Mouse (Mus musculus) thymus, adult 2 months (tissue): ENCODE data around the gene Iscu.

Source experiments
- CTCF ChIP-seq: fragments of 200-500 bp; IDR thresholded peaks from 2 replicates; pipeline ENCODE4 v1.5.1; 2012; ENCODE audit warnings: mild to moderate bottlenecking, control low read depth, low read length, moderate library complexity, borderline replicate concordance; ENCODE audit not compliant: control insufficient read depth, poor library complexity, insufficient read depth; ENCODE audit errors: extremely low read depth
- POLR2A ChIP-seq: fragments of 200-500 bp; IDR thresholded peaks from 2 replicates; pipeline ENCODE4 v1.6.1; 2012; ENCODE audit warnings: mild to moderate bottlenecking, low read length, control low read depth, moderate library complexity; ENCODE audit not compliant: control insufficient read depth, poor library complexity, insufficient read depth; ENCODE audit errors: extremely low read depth

GRCm38 (mm10) chr5:113728011-113728410, 44.5 kb upstream of the Iscu start:
- TF ChIP-seq CTCF (no peak), POLR2A (no peak)
